Mouse (Mus musculus) adrenal gland, adult 2 months (tissue): Measurements from ENCODE around the gene Syt14. TPM values are rescaled to one million over a fixed set of nuclear protein-coding genes. Genes with fewer than 3 reads are reported as not detected.
A peak's percentile ranks its signal among the peaks of the same experiment; 100 is the strongest.

Experiments used
- DNase-seq: peaks from one replicate; pipeline ENCODE4 v3.0.0; 2021
- polyA plus RNA-seq: library from polyadenylated mRNA; depleted of rRNA; stranded (reverse); fragments of >200 nt; gene quantifications from 2 replicates; pipeline ENCODE4 v1.2.3, GENCODE M21; 2012; rRNA removed
- total RNA-seq, 2 experiments: library from RNA; stranded (reverse); gene quantifications; 2 replicates each; pipeline ENCODE4 v1.2.3; 2021

Gene Syt14
- total and polyA plus RNA-seq, 3 experiments, result 1.4 to 8.7 (median 8.3) TPM

GRCm38 (mm10) chr1:192861305-192861960, 174.1 kb downstream of the Syt14 start:
- DNase-seq, result no peak

- no peak for DNase-seq
Observed at GRCm38 (mm10) chr1:192860273-192860672, 175.3 kb downstream of the Syt14 start.

GRCm38 (mm10) chr1:192857582-192857981, 178.0 kb downstream of the Syt14 start:
- no peak for DNase-seq

- DNase-seq, result no peak
Observed at GRCm38 (mm10) chr1:192856931-192857330, 178.6 kb downstream of the Syt14 start.

- no peak for DNase-seq
Observed at GRCm38 (mm10) chr1:192856411-192856810, 179.2 kb downstream of the Syt14 start.

- peak; percentile 78 for DNase-seq
Observed at GRCm38 (mm10) chr1:192855474-192856230, 179.9 kb downstream of the Syt14 start, which contains the start of gene Sertad4. Gene Sertad4, minus strand, starts transcription at chr1:192855756.

- DNase-seq, result peak; percentile 81
Observed at GRCm38 (mm10) chr1:192854819-192855271, 180.7 kb downstream of the Syt14 start.

- DNase-seq, result no peak
Observed at GRCm38 (mm10) chr1:192853988-192854818, 181.4 kb downstream of the Syt14 start.

- no peak for DNase-seq
Observed at GRCm38 (mm10) chr1:192853429-192853828, 182.1 kb downstream of the Syt14 start.

GRCm38 (mm10) chr1:192852047-192852446, 183.5 kb downstream of the Syt14 start:
- no peak for DNase-seq

GRCm38 (mm10) chr1:192851640-192852039, 183.9 kb downstream of the Syt14 start:
- DNase-seq, result peak; percentile 35

GRCm38 (mm10) chr1:192851126-192851525, 184.4 kb downstream of the Syt14 start:
- DNase-seq, result no peak

- DNase-seq, result no peak
Observed at GRCm38 (mm10) chr1:192849616-192850015, 186.0 kb downstream of the Syt14 start.

- no peak for DNase-seq
Observed at GRCm38 (mm10) chr1:192847254-192847653, 188.3 kb downstream of the Syt14 start.

Other genes with a start within 250 kb of the Syt14 start
- gene Sertad4, start 180.0 kb downstream of the Syt14 start, total RNA-seq, result 1 to 10 TPM; 4.4 to 7.9 TPM
- 4.1 and 5.2 TPM in 2 replicates for gene Sertad4, start 180.0 kb downstream of the Syt14 start, polyA plus RNA-seq
- 10 to 100 TPM; 11.1 to 19.0 TPM for gene Diexf, start 94.5 kb upstream of the Syt14 start, total RNA-seq
- 10.6 and 12.9 TPM in 2 replicates for gene Diexf, start 94.5 kb upstream of the Syt14 start, polyA plus RNA-seq
- under 1 TPM; 0.31 to 0.49 TPM for gene Irf6, start 117.3 kb upstream of the Syt14 start, total RNA-seq
- gene Irf6, start 117.3 kb upstream of the Syt14 start, polyA plus RNA-seq, result 0.09 and 0.51 TPM in 2 replicates
- gene A130010J15Rik, start 132.3 kb upstream of the Syt14 start, total RNA-seq, result 1 to 10 TPM; 1.4 to 3.2 TPM
- 1.8 and 2.1 TPM in 2 replicates for gene A130010J15Rik, start 132.3 kb upstream of the Syt14 start, polyA plus RNA-seq
- gene Traf3ip3, start 165.9 kb upstream of the Syt14 start, total RNA-seq, result 1 to 10 TPM; 1.1 to 3.3 TPM
- 0.15 and 0.75 TPM in 2 replicates for gene Traf3ip3, start 165.9 kb upstream of the Syt14 start, polyA plus RNA-seq
- 1 to 10 TPM in 1 of 2 experiments, under 1 TPM in 1; 0.69 to 2.3 TPM for gene Lamb3, start 171.9 kb upstream of the Syt14 start, total RNA-seq
- gene Lamb3, start 171.9 kb upstream of the Syt14 start, polyA plus RNA-seq, result 0.30 and 0.31 TPM in 2 replicates
- 100 to 1,000 TPM; 114 to 135 TPM for gene Hsd11b1, start 228.3 kb upstream of the Syt14 start, total RNA-seq
- gene Hsd11b1, start 228.3 kb upstream of the Syt14 start, polyA plus RNA-seq, result 56.4 and 56.8 TPM in 2 replicates
- gene G0s2, start 237.4 kb upstream of the Syt14 start, total RNA-seq, result 100 to 1,000 TPM; 156 to 178 TPM
- 182 and 309 TPM in 2 replicates for gene G0s2, start 237.4 kb upstream of the Syt14 start, polyA plus RNA-seq